Mouse (Mus musculus) mesoderm, embryonic 11.5 days (tissue): ENCODE results near the gene Fmo6.
A peak's percentile ranks its signal among the peaks of the same experiment; 100 is the strongest.

ENCODE experiments used
- DNase-seq: peaks from one replicate; pipeline ENCODE4 v3.0.0-alpha.2; 2012; ENCODE audit warnings: low read depth, low spot score

The Fmo6 gene

GRCm38 (mm10) chr1:162937415-162937814 lies at the start of gene Fmo6:
TSS of gene Fmo6 (minus strand) at chr1:162937515.
- DNase-seq = no peak

- no peak for DNase-seq
These were observed 49.5 kb upstream of the Fmo6 start for GRCm38 (mm10) chr1:162986777-162987176.

GRCm38 (mm10) chr1:162986121-162986748 lies 48.9 kb upstream of the Fmo6 start:
- no peak for DNase-seq

GRCm38 (mm10) chr1:162984428-162984827 lies 47.1 kb upstream of the Fmo6 start, which contains the start of gene Fmo3:
TSS of gene Fmo3 (minus strand) at chr1:162984528.
- no peak for DNase-seq

GRCm38 (mm10) chr1:162963556-162963955 lies 26.2 kb upstream of the Fmo6 start:
- no peak for DNase-seq

GRCm38 (mm10) chr1:162957422-162957821 lies 20.1 kb upstream of the Fmo6 start:
- DNase-seq = no peak

GRCm38 (mm10) chr1:162953079-162953478 lies 15.8 kb upstream of the Fmo6 start:
- peak; percentile 16 for DNase-seq

GRCm38 (mm10) chr1:162949763-162950162 lies 12.4 kb upstream of the Fmo6 start:
- DNase-seq = no peak

- no peak for DNase-seq
These were observed 10.6 kb upstream of the Fmo6 start for GRCm38 (mm10) chr1:162947934-162948333.

- peak; percentile 17 for DNase-seq
These were observed 9.7 kb upstream of the Fmo6 start for GRCm38 (mm10) chr1:162946837-162947558.

GRCm38 (mm10) chr1:162943700-162944099 lies 6.4 kb upstream of the Fmo6 start:
- DNase-seq = peak; percentile 42

- DNase-seq = no peak
These were observed 1.5 kb upstream of the Fmo6 start for GRCm38 (mm10) chr1:162938696-162939351.

GRCm38 (mm10) chr1:162937970-162938695 lies 818 bp upstream of the Fmo6 start:
- DNase-seq = no peak

GRCm38 (mm10) chr1:162934374-162935012 lies 2.8 kb downstream of the Fmo6 start:
- DNase-seq = no peak

GRCm38 (mm10) chr1:162932386-162932785 lies 4.9 kb downstream of the Fmo6 start:
- no peak for DNase-seq

- DNase-seq = no peak
These were observed 5.4 kb downstream of the Fmo6 start for GRCm38 (mm10) chr1:162931880-162932279.

GRCm38 (mm10) chr1:162931310-162931875 lies 5.9 kb downstream of the Fmo6 start:
- DNase-seq = no peak

- DNase-seq = no peak
These were observed 6.7 kb downstream of the Fmo6 start for GRCm38 (mm10) chr1:162930631-162931030.

GRCm38 (mm10) chr1:162929146-162929545 lies 8.2 kb downstream of the Fmo6 start:
- DNase-seq = no peak

GRCm38 (mm10) chr1:162925121-162925520 lies 12.2 kb downstream of the Fmo6 start:
- no peak for DNase-seq

- DNase-seq = no peak
These were observed 20.7 kb downstream of the Fmo6 start for GRCm38 (mm10) chr1:162916661-162917060.
